Mouse (Mus musculus) midbrain, postnatal 0 days (tissue): Measurements from ENCODE around the gene Mmd. TPM values are rescaled to one million over a fixed set of nuclear protein-coding genes. Genes with fewer than 3 reads are reported as not detected.
"Not testable (repeated sequence)": the region's sequence is repeated elsewhere in the genome, so short reads cannot be mapped to it uniquely, and the experiment has no call there.

Experiments
- ATAC-seq: fragments of 200-750 bp; cut with Nextera tagmentation; 2 replicates; pipeline ENCODE4 v1.8.0; 2017; ENCODE audit warnings: moderate number of reproducible peaks, mild to moderate bottlenecking, moderate TSS enrichment, moderate library complexity; ENCODE audit not compliant: low FRiP score
- DNase-seq: peaks from one replicate; pipeline ENCODE4 v3.0.0-alpha.2; 2015; ENCODE audit warnings: low spot score
- H3K27ac ChIP-seq: fragments of 300-500 bp; sonication (generic); 2 replicates; pipeline ENCODE4 v1.5.1; 2014; ENCODE audit warnings: low read depth, mild to moderate bottlenecking, low read length, mixed read lengths
- H3K27me3 ChIP-seq: fragments of 300-500 bp; sonication (generic); 2 replicates; pipeline ENCODE4 v1.6.1; 2014; ENCODE audit warnings: low read length, control low read depth, mixed read lengths; ENCODE audit not compliant: insufficient read depth
- H3K36me3 ChIP-seq: fragments of 300-500 bp; sonication (generic); 2 replicates; pipeline ENCODE4 v1.6.1; 2014; ENCODE audit warnings: low read length, control low read depth, mixed read lengths; ENCODE audit not compliant: insufficient read depth
- H3K4me1 ChIP-seq: fragments of 300-500 bp; sonication (generic); 2 replicates; pipeline ENCODE4 v1.6.1; 2014; ENCODE audit warnings: mild to moderate bottlenecking, control low read depth, antibody characterized with exemption, low read length, mixed read lengths; ENCODE audit not compliant: insufficient read depth
- H3K4me2 ChIP-seq: fragments of 300-500 bp; sonication (generic); 2 replicates; pipeline ENCODE4 v1.6.1; 2014; ENCODE audit warnings: low read depth, mild to moderate bottlenecking, low read length, mixed read lengths; ENCODE audit not compliant: poor library complexity, severe bottlenecking
- H3K4me3 ChIP-seq: fragments of 300-500 bp; sonication (generic); 2 replicates; pipeline ENCODE4 v1.5.1; 2014; ENCODE audit warnings: low read depth, mild to moderate bottlenecking, low read length, moderate library complexity
- H3K9ac ChIP-seq: fragments of 300-500 bp; sonication (generic); replicated peaks from 2 replicates; pipeline ENCODE4 v1.6.1; 2014; ENCODE audit warnings: mild to moderate bottlenecking, low read length, moderate library complexity, mixed read lengths; ENCODE audit not compliant: poor library complexity, severe bottlenecking
- H3K9me3 ChIP-seq: fragments of 300-500 bp; sonication (generic); 2 replicates; pipeline ENCODE4 v1.6.1; 2016; ENCODE audit warnings: low read length, control low read depth
- CTCF ChIP-seq: IDR thresholded peaks from 2 replicates; pipeline ENCODE4 v1.5.1; 2016; ENCODE audit warnings: antibody characterized with exemption, mild to moderate bottlenecking
- WGBS: fragments of 180-500 bp; shearing (Covaris S2); extraction: QIAGEN DNeasy Blood & Tissue Kit; methylation state at CpG from one replicate; pipeline ENCODE4 v1.1.7; 2014; 5-methylcytosine and 5-hydroxymethylcytosine counted together
- polyA plus RNA-seq: library from polyadenylated mRNA; unstranded; fragments of >200 nt; fragmentation: Nextera tagmentation; extraction: Ambion mirVana; gene quantifications from 2 replicates; pipeline ENCODE4 v1.2.1, GENCODE M21; 2015
- total RNA-seq: library from RNA; depleted of rRNA; stranded (reverse); fragments of >200 nt; gene quantifications from 2 replicates; pipeline ENCODE4 v1.2.3, GENCODE M21; 2014

Gene Mmd
- total and polyA plus RNA-seq, 2 experiments from 2014 or later: 130 to 223 TPM

DNA sequence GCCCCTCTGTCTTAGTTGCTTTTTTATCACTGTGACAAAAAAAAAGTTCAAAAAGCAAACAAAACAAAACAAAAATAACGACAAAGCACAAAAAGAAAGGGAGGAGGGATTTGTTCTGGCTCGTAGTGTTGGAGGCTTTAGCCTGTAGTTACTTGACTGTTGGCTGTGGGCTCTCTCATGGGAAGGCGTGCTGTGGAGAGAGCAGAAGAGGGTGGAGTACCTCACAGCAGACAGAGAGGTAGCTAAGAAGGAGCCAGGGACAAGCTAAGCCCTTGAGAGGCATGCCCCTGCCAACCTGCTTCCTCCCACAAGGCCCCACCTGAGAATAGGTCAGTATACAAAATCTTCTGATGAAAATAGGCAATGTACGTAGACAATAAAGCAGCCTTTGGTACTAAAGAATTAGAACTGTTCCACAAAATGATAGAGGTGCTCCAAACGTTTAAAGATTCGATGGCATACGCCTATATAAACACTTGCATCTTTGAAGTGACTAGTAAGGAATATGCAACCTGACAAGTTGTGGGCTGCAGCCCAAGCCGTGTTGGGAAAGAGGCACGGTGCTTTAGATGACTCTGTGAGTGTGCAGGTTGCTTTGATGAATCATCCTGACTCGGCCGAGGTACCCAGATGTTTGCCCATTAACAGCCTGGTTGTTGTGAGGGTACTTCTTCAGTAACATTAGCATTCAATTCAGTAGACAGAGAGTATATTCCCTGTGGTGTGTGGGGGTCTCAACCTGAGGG is 21.0 kb downstream of the Mmd start:
- Histone ChIP-seq H3K4me1 (peaks cover 4% of the 10 kb centered on the region; the same call in 1 of the 2 replicates), H3K9me3 (no peaks in the 10 kb centered on the region), H3K36me3 (peaks cover 23% of the 10 kb centered on the region; the same call in 1 of the 2 replicates), H3K9ac (no peak overlapping the region), H3K27ac (no peak overlapping the region), H3K4me2 (no peak overlapping the region), H3K4me3 (no peak overlapping the region), H3K27me3 (no peaks in the 10 kb centered on the region)
- WGBS: 83% methylated on average over 11 of the region's 11 CpGs
- TF ChIP-seq CTCF: no peak
- DNase-seq (no peak), ATAC-seq (no peak)

DNA sequence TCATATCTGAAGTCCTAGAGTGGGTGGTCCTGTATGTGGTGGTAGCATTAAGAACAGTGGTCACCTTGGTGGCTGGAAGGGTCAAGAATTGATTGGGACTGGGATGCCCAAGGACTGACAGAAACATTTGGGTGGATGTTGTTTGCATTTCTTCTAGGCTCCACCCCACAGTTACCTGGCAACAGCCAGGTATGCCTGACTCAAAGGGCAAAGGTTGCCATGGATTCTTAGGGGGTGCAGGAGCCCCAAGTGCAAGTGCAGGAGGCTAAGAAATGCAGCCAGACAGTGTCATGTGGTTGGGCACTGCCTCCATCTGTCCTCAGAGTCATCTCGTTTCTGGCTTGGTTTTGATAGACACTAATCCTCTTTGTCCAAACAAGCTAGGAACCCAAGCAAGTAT is 24.9 kb downstream of the Mmd start:
- H3K36me3 ChIP-seq: peaks cover 12% of the 10 kb centered on the region
- DNase-seq: no peak
- TF ChIP-seq CTCF: no peak
- H3K9me3 ChIP-seq: no peaks in the 10 kb centered on the region
- peaks cover 3% of the 10 kb centered on the region; the same call in 1 of the 2 replicates for H3K4me1 ChIP-seq
- no peak overlapping the region for H3K4me2 ChIP-seq
- H3K4me3 ChIP-seq: no peak overlapping the region
- ATAC-seq: no peak
- no peaks in the 10 kb centered on the region for H3K27me3 ChIP-seq
- H3K9ac ChIP-seq: no peak overlapping the region
- H3K27ac ChIP-seq: no peak overlapping the region
- 5% methylated on average over 1 of the region's 1 CpGs for WGBS

DNA sequence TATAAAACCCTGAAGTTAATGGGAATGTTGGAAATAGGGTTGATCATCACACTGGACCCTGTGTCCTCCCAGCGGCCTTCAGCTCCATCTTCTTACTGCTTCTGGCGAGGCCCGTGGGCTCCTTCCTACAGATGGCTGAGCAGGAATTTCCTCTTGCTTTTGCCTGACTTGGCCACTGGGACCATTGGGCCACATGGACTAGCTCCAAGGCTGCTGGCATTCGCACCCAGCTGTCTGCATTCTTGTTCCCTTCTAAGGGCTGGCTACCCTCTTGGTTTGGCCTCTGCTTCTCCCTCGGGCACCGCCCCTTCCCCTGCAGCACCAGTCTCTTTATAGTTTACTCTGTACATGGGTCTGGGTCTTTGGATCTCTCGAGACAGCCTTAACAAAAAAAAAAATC is 26.4 kb downstream of the Mmd start:
- Histone ChIP-seq H3K4me3 (no peak overlapping the region), H3K4me1 (no peaks in the 10 kb centered on the region), H3K9ac (no peak overlapping the region), H3K27ac (no peak overlapping the region), H3K9me3 (no peaks in the 10 kb centered on the region), H3K36me3 (peaks cover 12% of the 10 kb centered on the region), H3K4me2 (no peak overlapping the region), H3K27me3 (no peaks in the 10 kb centered on the region)
- 92% methylated on average over 7 of the region's 7 CpGs for WGBS
- no peak for ATAC-seq
- no peak for TF ChIP-seq CTCF
- DNase-seq: peak; percentile 41

- Histone ChIP-seq H3K27me3 (no peaks in the 10 kb centered on the region), H3K36me3 (peaks cover 11% of the 10 kb centered on the region), H3K27ac (no peak overlapping the region), H3K4me3 (no peak overlapping the region), H3K4me1 (no peaks in the 10 kb centered on the region), H3K9me3 (no peaks in the 10 kb centered on the region), H3K4me2 (no peak overlapping the region), H3K9ac (no peak overlapping the region)
- no peak for TF ChIP-seq CTCF
- DNase-seq (peak; percentile 21), ATAC-seq (no peak)
- 78% methylated on average over 8 of the region's 8 CpGs for WGBS
Measured at GRCm38 (mm10) chr11:90276150-90276549, 26.9 kb downstream of the Mmd start.

DNA sequence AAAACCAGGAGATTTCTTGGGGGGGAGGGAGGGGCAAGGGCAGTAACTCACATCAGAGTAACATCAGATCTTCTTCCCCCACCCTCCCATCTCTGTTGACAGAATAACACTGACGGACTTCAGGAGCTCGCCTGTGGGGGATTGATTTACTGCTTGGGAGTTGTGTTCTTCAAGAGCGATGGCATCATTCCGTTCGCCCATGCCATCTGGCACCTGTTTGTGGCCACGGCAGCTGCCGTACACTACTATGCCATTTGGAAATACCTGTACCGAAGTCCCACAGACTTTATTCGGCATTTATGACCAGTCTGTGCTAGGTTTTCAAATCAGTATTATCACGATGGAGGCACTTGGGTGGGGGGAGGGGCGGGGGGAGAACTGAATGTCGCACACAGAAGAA is 27.3 kb downstream of the Mmd start:
- no peak for TF ChIP-seq CTCF
- Histone ChIP-seq H3K4me1 (no peaks in the 10 kb centered on the region), H3K36me3 (peaks cover 10% of the 10 kb centered on the region), H3K9ac (no peak overlapping the region), H3K9me3 (no peaks in the 10 kb centered on the region), H3K4me2 (no peak overlapping the region), H3K27me3 (no peaks in the 10 kb centered on the region), H3K27ac (no peak overlapping the region), H3K4me3 (no peak overlapping the region)
- no peak for ATAC-seq
- DNase-seq: no peak
- WGBS: 94% methylated on average over 12 of the region's 12 CpGs

- Histone ChIP-seq H3K36me3 (no peaks in the 10 kb centered on the region; the same call in 1 of the 2 replicates), H3K4me2 (no peak overlapping the region), H3K27me3 (no peaks in the 10 kb centered on the region), H3K9ac (no peak overlapping the region), H3K9me3 (no peaks in the 10 kb centered on the region), H3K4me1 (no peaks in the 10 kb centered on the region), H3K27ac (no peak overlapping the region), H3K4me3 (no peak overlapping the region)
- 95% methylated on average over 5 of the region's 5 CpGs for WGBS
- TF ChIP-seq CTCF: no peak
- DNase-seq (no peak), ATAC-seq (no peak)
Measured at GRCm38 (mm10) chr11:90280069-90280468, 30.8 kb downstream of the Mmd start.

DNA sequence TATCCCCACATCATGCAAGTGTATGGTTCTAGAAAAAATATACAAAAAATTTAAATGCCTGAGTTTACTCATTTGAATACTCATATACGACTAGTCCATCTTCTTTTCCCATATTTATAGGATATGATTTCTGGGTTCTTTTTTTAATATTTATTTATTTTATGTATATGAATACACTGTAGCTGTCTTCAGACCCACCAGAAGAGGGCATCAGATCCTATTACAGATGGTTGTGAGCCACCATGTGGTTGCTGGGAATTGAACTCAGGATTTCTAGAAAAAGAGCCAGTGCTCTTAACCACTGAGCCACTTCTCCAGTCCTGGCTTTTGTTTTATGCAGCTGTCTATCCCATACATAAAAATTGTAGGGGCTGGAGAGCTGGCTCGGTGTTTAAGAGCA is 32.7 kb downstream of the Mmd start:
- ATAC-seq, H3K36me3 ChIP-seq, DNase-seq, H3K9me3 ChIP-seq, H3K4me3 ChIP-seq, H3K9ac ChIP-seq, H3K4me1 ChIP-seq, H3K27ac ChIP-seq, H3K27me3 ChIP-seq, H3K4me2 ChIP-seq: not testable (repeated sequence)
- 94% methylated on average over 2 of the region's 2 CpGs for WGBS
